Mouse (Mus musculus): Measurements from ENCODE around the gene 1110017D15Rik. TPM values are rescaled to one million over a fixed set of nuclear protein-coding genes. Genes with fewer than 3 reads are reported as not detected.

The 1110017D15Rik gene
- total RNA-seq, 2 experiments from 2014 or later = 0.31 TPM; not detected in 1

Other genes with a start within 250 kb of the 1110017D15Rik start
- 10 to 100 TPM; 66.2 to 67.4 TPM for gene Ubap2, start 242.2 kb downstream of the 1110017D15Rik start, total RNA-seq (2021)
- 10 to 100 TPM; 40.6 to 44.9 TPM for gene Dcaf12, start 202.4 kb downstream of the 1110017D15Rik start, total RNA-seq (2021)
- gene Ubap1, start 168.3 kb downstream of the 1110017D15Rik start, total RNA-seq (2021) = 10 to 100 TPM; 38.9 to 43.5 TPM
- gene Kif24, start 52.4 kb downstream of the 1110017D15Rik start, total RNA-seq (2021) = 1 to 10 TPM; 1.4 to 2.0 TPM
- 10 to 100 TPM; 25.6 to 27.9 TPM for gene Nudt2, start 52.2 kb downstream of the 1110017D15Rik start, total RNA-seq (2021)
- 10 to 100 TPM; 10.1 to 10.6 TPM for gene AI464131, start 14.3 kb downstream of the 1110017D15Rik start, total RNA-seq (2021)
- 10 to 100 TPM; 18.6 to 21.8 TPM for gene Fam219a, start 52.2 kb upstream of the 1110017D15Rik start, total RNA-seq (2021)
- 1 to 10 TPM in 1 of 2 experiments, under 1 TPM in 1; 0.84 to 1.6 TPM for gene Dnaic1, start 52.4 kb upstream of the 1110017D15Rik start, total RNA-seq (2021)
- 1 to 10 TPM; 4.2 to 4.4 TPM for gene Enho, start 123.0 kb upstream of the 1110017D15Rik start, total RNA-seq (2021)
- gene Cntfr, start 179.8 kb upstream of the 1110017D15Rik start, total RNA-seq (2021) = 1 to 10 TPM; 3.3 to 7.5 TPM
- 10 to 100 TPM; 65.3 to 66.2 TPM for gene Il11ra1, start 182.7 kb upstream of the 1110017D15Rik start, total RNA-seq (2021)
- gene Rpp25l, start 196.2 kb upstream of the 1110017D15Rik start, total RNA-seq (2021) = 10 to 100 TPM; 28.0 to 32.1 TPM
- 10 to 100 TPM; 85.9 to 92.3 TPM for gene Dctn3, start 205.8 kb upstream of the 1110017D15Rik start, total RNA-seq (2021)
- not detected for gene Arid3c, start 213.8 kb upstream of the 1110017D15Rik start, total RNA-seq (2021)
- 10 to 100 TPM; 57.7 to 66.1 TPM for gene Galt, start 237.9 kb upstream of the 1110017D15Rik start, total RNA-seq (2021)
- 10 to 100 TPM; 23.8 to 28.6 TPM for gene Sigmar1, start 238.8 kb upstream of the 1110017D15Rik start, total RNA-seq (2021)

Measured in heart, postnatal 10 days (tissue).